Mouse (Mus musculus) lung, postnatal 10 days (tissue): ENCODE measurements around the gene Gm7361.
"Not testable (repeated sequence)": the region's sequence is repeated elsewhere in the genome, so short reads cannot be mapped to it uniquely, and the experiment has no call there.

Experiments
- DNase-seq: peaks from one replicate; pipeline ENCODE4 v3.0.0; 2021

The Gm7361 gene

DNA sequence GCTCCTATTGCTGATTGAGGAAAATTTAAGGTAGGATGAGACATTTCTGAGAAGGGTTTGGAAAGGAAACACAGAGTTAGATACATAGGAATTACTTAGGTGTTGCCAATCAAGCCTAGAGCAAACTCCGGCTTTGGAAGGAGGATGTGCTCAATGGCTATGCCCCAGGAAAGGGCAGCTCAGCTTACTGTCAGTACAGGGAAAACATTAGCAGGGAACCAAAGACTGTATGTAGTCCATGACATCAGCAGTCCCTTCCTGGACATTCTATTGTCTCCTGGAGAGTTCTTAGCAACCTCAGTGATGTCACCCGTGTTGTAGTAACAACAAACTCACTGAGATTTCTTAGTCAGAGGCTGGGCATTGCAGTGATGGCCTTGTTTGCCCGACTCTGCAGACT, at the start of gene Gm7361:
Gm7361 (plus strand) TSS at position 301 of the 400 bp plus-strand sequence.
- DNase-seq, result not testable (repeated sequence)

GRCm38 (mm10) chr5:26211030-26211429, 46.5 kb upstream of the Gm7361 start:
- no peak for DNase-seq

GRCm38 (mm10) chr5:26222076-26222475, 35.4 kb upstream of the Gm7361 start:
- DNase-seq, result no peak

DNA sequence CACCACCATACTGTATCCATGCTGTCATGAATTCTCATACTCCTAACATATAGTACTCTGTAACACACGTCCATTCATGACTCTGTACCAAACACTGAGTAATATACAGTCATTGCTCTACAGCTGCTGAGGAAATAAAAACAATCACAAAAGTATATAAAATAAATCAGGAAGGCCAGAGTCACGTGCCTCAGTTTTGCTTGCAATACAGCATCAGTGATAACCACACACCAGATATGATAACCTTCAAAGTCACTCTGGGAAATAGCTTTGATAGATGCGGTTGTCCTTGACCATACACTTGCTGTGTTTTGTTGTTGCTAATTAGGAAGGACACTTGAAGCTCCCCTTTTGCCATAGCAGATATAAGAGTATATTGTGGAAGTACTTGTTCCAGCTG, 9.2 kb downstream of the Gm7361 start:
- DNase-seq, result not testable (repeated sequence)

- DNase-seq, result no peak
These were observed 22.9 kb downstream of the Gm7361 start for GRCm38 (mm10) chr5:26280361-26280760.

- DNase-seq, result no peak
These were observed 24.2 kb downstream of the Gm7361 start for GRCm38 (mm10) chr5:26281717-26282116.

- peak; percentile 22 for DNase-seq
These were observed 24.8 kb downstream of the Gm7361 start for GRCm38 (mm10) chr5:26282282-26282681.

DNA sequence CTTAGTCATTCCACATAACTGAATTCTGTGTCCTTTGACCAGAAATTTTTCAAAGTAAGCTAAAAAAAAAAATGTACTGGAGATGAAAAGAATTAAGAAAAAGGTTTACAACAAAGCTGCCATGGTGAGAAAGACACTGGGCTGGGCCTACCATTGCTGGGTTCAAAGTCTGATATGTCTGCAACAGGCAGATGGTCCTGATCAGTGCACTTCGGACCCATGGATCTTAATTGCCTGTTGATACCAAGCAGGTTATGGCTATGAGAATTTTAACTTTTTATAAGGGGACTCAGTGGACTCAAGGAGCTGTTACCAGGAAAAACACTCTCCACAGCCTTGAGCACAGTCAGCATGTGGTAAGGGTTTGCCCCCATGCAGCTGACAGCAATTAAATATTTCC, 25.9 kb downstream of the Gm7361 start:
- no peak for DNase-seq

DNA sequence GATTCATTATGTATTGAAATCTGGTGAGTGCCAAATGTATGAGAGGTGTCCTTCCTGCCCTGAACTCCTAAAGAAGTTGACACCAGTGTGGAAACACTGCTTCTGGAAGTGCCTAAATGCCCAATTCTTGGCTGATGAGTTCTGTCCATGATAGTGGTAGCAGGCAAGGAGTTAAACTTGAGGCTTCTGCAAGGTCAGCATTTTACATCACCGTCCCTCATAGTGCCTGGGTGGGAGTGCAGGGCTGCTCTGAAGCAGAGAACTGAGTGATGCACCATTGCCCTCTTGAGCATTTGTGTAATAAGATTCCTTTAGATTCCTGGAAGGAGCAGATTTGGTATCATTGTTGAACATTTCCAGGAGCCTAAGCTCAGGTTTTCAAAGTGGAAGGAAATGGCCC, 34.1 kb downstream of the Gm7361 start:
- DNase-seq, result no peak

GRCm38 (mm10) chr5:26293258-26293657, 35.8 kb downstream of the Gm7361 start:
- DNase-seq, result no peak
